Mouse (Mus musculus) CH12.LX (cell line): ENCODE measurements around the gene Plin2. TPM values are rescaled to one million over a fixed set of nuclear protein-coding genes. Genes with fewer than 3 reads are reported as not detected.
A peak's percentile ranks its signal among the peaks of the same experiment; 100 is the strongest.
"Not testable (repeated sequence)": the region's sequence is repeated elsewhere in the genome, so short reads cannot be mapped to it uniquely, and the experiment has no call there.

Experiments
- DNase-seq: peaks from one replicate; pipeline ENCODE4 v3.0.0-alpha.2; 2013; ENCODE audit errors: extremely low read depth
- H3K27ac ChIP-seq: 2 replicates; pipeline ENCODE4 v1.5.1; 2012; ENCODE audit warnings: low read depth, mild to moderate bottlenecking, control low read depth, moderate library complexity; ENCODE audit not compliant: insufficient read depth
- H3K27me3 ChIP-seq: replicated peaks from 2 replicates; pipeline ENCODE3; 2012; ENCODE audit warnings: inconsistent platforms
- H3K36me3 ChIP-seq, 2 experiments: replicated peaks in 1 of 2; 2 replicates each; pipeline versions ENCODE3 to v1.6.1; 2012; ENCODE audit warnings: inconsistent platforms in 1 of 2, low read length in 1 of 2, mild to moderate bottlenecking in 1 of 2, mixed read lengths in 1 of 2, moderate library complexity in 1 of 2; ENCODE audit not compliant: control insufficient read depth in 1 of 2, insufficient read depth in 1 of 2
- H3K4me1 ChIP-seq, 2 experiments: 2 replicates each; pipeline ENCODE4 v1.6.1; 2012; ENCODE audit warnings: inconsistent platforms in 1 of 2, moderate library complexity in 1 of 2; ENCODE audit not compliant: insufficient read depth in 2 of 2, control insufficient read depth in 1 of 2
- H3K4me2 ChIP-seq: 2 replicates; pipeline ENCODE4 v1.6.1; 2012; ENCODE audit warnings: low read depth, mild to moderate bottlenecking, control low read depth; ENCODE audit not compliant: poor library complexity, insufficient read depth, severe bottlenecking
- H3K4me3 ChIP-seq, 3 experiments: fragments of 150-350 bp in 1 of 3; sonication (generic) in 1 of 3; replicated peaks in 1 of 3; 2 replicates each; pipeline versions ENCODE3 to v1.5.1; 2011 to 2012; ENCODE audit warnings: low read depth in 2 of 3, low read length in 2 of 3, mild to moderate bottlenecking in 2 of 3, moderate library complexity in 2 of 3, control low read depth in 1 of 3, improper control_type of control experiment in 1 of 3, inconsistent platforms in 1 of 3, mixed read lengths in 1 of 3; ENCODE audit not compliant: poor library complexity in 1 of 3
- H3K79me2 ChIP-seq: replicated peaks from 2 replicates; pipeline ENCODE4 v1.6.1; 2012; ENCODE audit warnings: mild to moderate bottlenecking, moderate library complexity; ENCODE audit not compliant: control insufficient read depth, poor library complexity, insufficient read depth, severe bottlenecking; ENCODE audit errors: extremely low read depth
- H3K9ac ChIP-seq: 2 replicates; pipeline ENCODE4 v1.6.1; 2012; ENCODE audit warnings: low read depth, mild to moderate bottlenecking, control low read depth, moderate library complexity; ENCODE audit not compliant: insufficient read depth
- H3K9me3 ChIP-seq: replicated peaks from 2 replicates; pipeline ENCODE3; 2012; ENCODE audit warnings: low read length, inconsistent platforms, mixed read lengths
- MAX ChIP-seq: IDR thresholded peaks from 2 replicates; pipeline ENCODE4 v1.6.1; 2011; ENCODE audit warnings: low read length, improper control_type of control experiment
- dilution Hi-C: fragments of 300-500 bp; cut with MboI; formaldehyde crosslinking; loops from 2 replicates; pipeline ENCODE4 v1.14.3; 2020; ENCODE audit warnings: low sequenced_read_pairs; ENCODE audit not compliant: extremely low pct_unique_long_range_greater_than_20kb, extremely low pct_ligation_motif_present
- in situ Hi-C: fragments of 300-500 bp; cut with MboI; formaldehyde crosslinking; loops from 3 replicates; pipeline ENCODE4 v1.14.3; 2019; ENCODE audit warnings: low sequenced_read_pairs, low pct_ligation_motif_present, low pct_unique_long_range_greater_than_20kb, mixed read lengths
- polyA plus RNA-seq: library from polyadenylated mRNA; unstranded; fragments of >175 nt; gene quantifications from 2 replicates; pipeline ENCODE4 v1.2.1, GENCODE M21; 2012; ENCODE audit warnings: low read depth; ENCODE audit not compliant: insufficient read length
- total RNA-seq, 2 experiments: library from RNA; depleted of rRNA; stranded (reverse); fragments of 300-350 nt in 1 of 2; fragments of >200 nt in 1 of 2; gene quantifications; 2 replicates each; pipeline ENCODE4 v1.2.3; 2012 to 2014

The Plin2 gene
- total and polyA plus RNA-seq, 3 experiments = 13.4 to 44.9 (median 22.9) TPM

DNA sequence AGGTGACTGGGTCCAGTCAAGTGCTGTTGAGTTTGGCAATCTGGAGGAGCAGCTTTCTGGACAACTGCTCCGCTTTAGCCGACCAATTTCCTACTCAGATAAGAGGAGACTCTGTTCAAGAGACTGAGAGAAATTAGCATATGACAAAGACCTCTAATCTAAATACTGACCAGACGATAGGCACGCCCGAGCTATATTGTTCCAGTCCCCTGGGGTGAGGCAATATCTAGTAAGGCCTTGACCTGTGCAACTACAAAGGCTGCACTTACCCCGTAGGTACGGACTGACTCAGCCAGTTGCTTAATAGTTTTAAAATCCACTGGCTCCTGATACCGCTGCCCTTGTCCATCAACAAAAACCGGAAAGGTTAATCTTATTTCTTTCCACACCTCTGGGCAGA, 32.3 kb downstream of the Plin2 start:
- H3K4me1 ChIP-seq, H3K27ac ChIP-seq, H3K4me3 ChIP-seq, in situ Hi-C loops, H3K9ac ChIP-seq, H3K79me2 ChIP-seq, H3K4me2 ChIP-seq, H3K9me3 ChIP-seq, H3K27me3 ChIP-seq, dilution Hi-C loops, DNase-seq, H3K36me3 ChIP-seq: not testable (repeated sequence)

DNA sequence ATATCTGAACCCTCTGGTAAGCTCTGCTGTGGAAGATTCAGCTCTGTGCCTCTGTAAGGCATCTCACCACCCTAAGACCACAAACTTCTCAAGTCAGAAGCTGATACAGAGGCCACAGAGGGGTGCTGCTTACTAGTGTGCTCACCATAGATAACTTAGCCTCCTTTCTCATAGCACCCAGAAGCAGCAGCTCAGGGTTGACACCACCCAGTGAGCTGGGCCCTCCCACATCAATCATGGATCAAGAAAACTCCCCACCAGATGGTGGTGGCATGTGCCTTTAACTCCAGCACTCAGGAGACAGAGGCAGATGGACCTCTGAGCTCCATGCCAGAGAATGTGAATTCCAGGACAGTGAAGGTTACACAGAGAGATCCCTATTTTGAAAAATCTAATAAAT, 35.0 kb downstream of the Plin2 start:
- H3K4me2 ChIP-seq, H3K9ac ChIP-seq, dilution Hi-C loops, H3K79me2 ChIP-seq, H3K9me3 ChIP-seq, H3K27me3 ChIP-seq, DNase-seq, H3K4me3 ChIP-seq, in situ Hi-C loops, H3K27ac ChIP-seq, H3K4me1 ChIP-seq, H3K36me3 ChIP-seq: not testable (repeated sequence)

DNA sequence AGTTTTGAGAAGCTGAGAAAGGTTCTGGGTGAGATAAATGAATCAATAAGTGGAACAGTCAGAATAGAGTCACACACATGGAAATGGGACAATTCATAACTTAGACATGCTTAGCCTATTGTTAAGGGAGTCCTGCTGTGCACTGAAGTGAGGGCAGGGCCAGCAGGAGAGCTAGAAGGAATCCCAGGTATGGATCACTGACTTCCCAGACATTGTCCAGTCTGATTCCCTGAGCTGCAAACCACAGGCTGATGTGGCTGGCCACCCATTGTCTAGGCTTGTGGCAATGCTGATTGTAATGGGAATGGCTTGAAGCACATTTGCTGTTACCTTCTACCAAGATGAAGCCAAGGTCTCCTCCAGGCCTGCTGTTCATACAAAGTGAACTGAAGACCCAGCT, 35.5 kb downstream of the Plin2 start:
- DNase-seq, dilution Hi-C loops, H3K79me2 ChIP-seq, H3K36me3 ChIP-seq, H3K4me1 ChIP-seq, H3K27ac ChIP-seq, H3K9me3 ChIP-seq, H3K27me3 ChIP-seq, in situ Hi-C loops, H3K9ac ChIP-seq, H3K4me2 ChIP-seq, H3K4me3 ChIP-seq: not testable (repeated sequence)

DNA sequence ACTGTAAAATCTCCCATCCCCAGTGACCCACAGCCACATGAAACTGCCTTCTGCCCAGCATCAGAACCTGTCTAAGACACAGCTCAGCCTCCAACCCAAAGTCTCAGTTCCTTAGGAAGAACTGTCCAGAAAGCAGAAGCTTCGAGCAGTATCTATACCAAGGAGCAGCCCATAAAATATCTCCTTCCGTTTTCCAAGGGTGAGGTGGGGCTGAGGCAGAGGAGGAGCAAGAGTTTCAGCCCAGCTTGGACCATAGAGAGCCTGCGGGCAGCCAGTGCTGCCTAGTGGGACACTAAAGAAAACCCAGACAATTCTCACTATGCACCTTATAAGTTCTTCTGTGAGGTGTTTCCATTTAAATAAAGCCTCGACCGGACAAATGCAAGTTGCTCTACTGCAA, 37.3 kb downstream of the Plin2 start:
- H3K4me1 ChIP-seq, dilution Hi-C loops, H3K27me3 ChIP-seq, H3K27ac ChIP-seq, H3K79me2 ChIP-seq, in situ Hi-C loops, DNase-seq, H3K9ac ChIP-seq, H3K36me3 ChIP-seq, H3K9me3 ChIP-seq, H3K4me3 ChIP-seq: not testable (repeated sequence)
- peak overlapping the region; percentile 7; the same call in 1 of the 2 replicates for H3K4me2 ChIP-seq

DNA sequence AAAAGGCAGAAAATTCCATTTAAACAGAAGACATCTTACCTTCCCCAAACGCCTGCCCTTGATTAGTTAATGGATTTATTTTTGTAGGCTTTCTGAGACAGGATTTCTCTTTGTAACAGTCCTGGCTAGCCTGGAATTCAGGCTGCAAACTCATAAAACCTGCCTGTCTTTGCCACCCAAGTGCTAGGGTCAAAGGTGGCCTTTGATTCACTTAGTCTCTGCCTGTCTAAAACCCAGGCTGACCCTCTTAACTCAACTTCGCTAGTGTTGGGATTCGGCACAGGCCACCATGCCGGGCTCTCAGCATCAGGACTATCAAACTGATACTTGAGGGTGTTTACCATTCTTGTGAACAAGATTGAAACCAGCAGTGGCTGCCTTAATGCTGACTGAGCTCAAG, 38.0 kb downstream of the Plin2 start:
- DNase-seq = no peak
- dilution Hi-C loops = no loop called here
- Histone ChIP-seq H3K4me3 (no peak overlapping the region), H3K4me2 (no peak overlapping the region), H3K79me2 (no peaks in the 10 kb centered on the region), H3K9ac (no peak overlapping the region), H3K36me3 (no peaks in the 10 kb centered on the region), H3K4me1 (peaks cover 0 to 4% of the 10 kb centered on the region in 2 experiments; a peak in 2 of 4 replicates), H3K27ac (no peak overlapping the region), H3K9me3 (no peaks in the 10 kb centered on the region), H3K27me3 (no peaks in the 10 kb centered on the region)
- in situ Hi-C loops = no loop called here
- no peak for TF ChIP-seq MAX

DNA sequence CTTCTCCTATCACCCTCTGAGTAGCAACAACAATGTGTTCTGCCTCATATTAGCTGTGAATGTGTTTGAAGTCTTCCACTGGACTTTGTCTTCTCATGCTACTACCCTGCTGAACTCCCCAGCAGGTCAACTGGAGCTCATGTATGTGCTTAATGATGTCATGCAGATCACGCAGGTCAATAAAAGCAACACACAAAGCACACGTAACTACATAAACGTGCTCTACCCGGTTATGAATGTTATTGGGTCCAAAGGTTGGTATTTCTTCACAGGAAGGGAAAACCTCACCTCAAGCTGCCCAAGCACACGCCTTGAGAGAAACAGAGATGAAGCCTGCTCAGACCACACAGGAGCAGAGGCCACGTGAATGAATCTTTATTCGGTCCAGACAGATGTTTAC, 43.4 kb downstream of the Plin2 start:
- H3K27ac ChIP-seq, dilution Hi-C loops, H3K4me2 ChIP-seq, H3K4me3 ChIP-seq, DNase-seq, H3K9ac ChIP-seq, H3K79me2 ChIP-seq, H3K9me3 ChIP-seq, in situ Hi-C loops, H3K36me3 ChIP-seq, H3K27me3 ChIP-seq: not testable (repeated sequence)
- H3K4me1 ChIP-seq = peaks cover 4 to 14% of the 10 kb centered on the region in 2 experiments; a peak in 3 of 4 replicates
